Mouse (Mus musculus) myocyte (in vitro differentiated cells): ENCODE measurements at regions not wholly inside any gene's neighbourhood (a gene's known extent, or its start where the extent isn't known, plus 50 kb on each side); places are given as distances from the start of the nearest gene placed in this dataset.
A peak's percentile ranks its signal among the peaks of the same experiment; 100 is the strongest.

Experiments used
- H3K27me3 ChIP-seq: one replicate; pipeline ENCODE4 v1.6.1; 2011; ENCODE audit not compliant: control insufficient read depth, insufficient read depth, insufficient read length
- H3K36me3 ChIP-seq: one replicate; pipeline ENCODE4 v1.6.1; 2011; ENCODE audit not compliant: control insufficient read depth, insufficient read depth
- H3K4me2 ChIP-seq: one replicate; pipeline ENCODE4 v1.6.1; 2011; ENCODE audit warnings: low read depth, control low read depth
- H3K4me3 ChIP-seq: one replicate; pipeline ENCODE4 v1.5.1; 2011; ENCODE audit warnings: mild to moderate bottlenecking, control low read depth, moderate library complexity
- H3K79me2 ChIP-seq: one replicate; pipeline ENCODE4 v1.6.1; 2011; ENCODE audit not compliant: control insufficient read depth, insufficient read depth
- H3ac ChIP-seq: one replicate; pipeline ENCODE4 v1.6.1; 2011; ENCODE audit not compliant: control insufficient read depth, insufficient read length
- CEBPB ChIP-seq: IDR thresholded peaks from 2 replicates; pipeline ENCODE4 v1.6.1; 2011; ENCODE audit warnings: mild to moderate bottlenecking, moderate library complexity; ENCODE audit not compliant: poor library complexity, insufficient read depth, severe bottlenecking
- E2F4 ChIP-seq: IDR thresholded peaks from one replicate; pipeline ENCODE4 v1.6.1; 2011; ENCODE audit warnings: mild to moderate bottlenecking, control low read depth, moderate library complexity; ENCODE audit not compliant: insufficient read depth
- MAX ChIP-seq: IDR thresholded peaks from one replicate; pipeline ENCODE4 v1.6.1; 2011; ENCODE audit warnings: low read depth, mild to moderate bottlenecking, control low read depth
- MYOD1 ChIP-seq, 3 experiments: IDR thresholded peaks; one replicate each; pipeline ENCODE4 v1.6.1; 2011; ENCODE audit warnings: control low read depth in 2 of 3, low read depth in 2 of 3, mild to moderate bottlenecking in 2 of 3, moderate library complexity in 1 of 3; ENCODE audit not compliant: insufficient read length in 2 of 3, control insufficient read depth in 1 of 3
- MYOG ChIP-seq, 3 experiments: IDR thresholded peaks; one replicate each; pipeline ENCODE4 v1.6.1; 2011; ENCODE audit warnings: control low read depth in 2 of 3, low read depth in 2 of 3, mild to moderate bottlenecking in 2 of 3; ENCODE audit not compliant: insufficient read length in 2 of 3, control insufficient read depth in 1 of 3, insufficient read depth in 1 of 3
- POLR2A ChIP-seq: IDR thresholded peaks from one replicate; pipeline ENCODE4 v1.6.1; 2011; ENCODE audit warnings: low read depth, mild to moderate bottlenecking, control low read depth, moderate library complexity; ENCODE audit not compliant: insufficient read length
- POLR2AphosphoS2 ChIP-seq: IDR thresholded peaks from one replicate; pipeline ENCODE4 v1.6.1; 2011; ENCODE audit warnings: low read depth, control low read depth; ENCODE audit not compliant: insufficient read length
- REST ChIP-seq: IDR thresholded peaks from one replicate; pipeline ENCODE4 v1.6.1; 2011; ENCODE audit warnings: mild to moderate bottlenecking, control low read depth, moderate library complexity; ENCODE audit not compliant: insufficient read depth, insufficient read length
- SRF ChIP-seq: IDR thresholded peaks from one replicate; pipeline ENCODE4 v1.6.1; 2011; ENCODE audit warnings: low read depth; ENCODE audit not compliant: control insufficient read depth, insufficient read length
- TCF12 ChIP-seq: IDR thresholded peaks from one replicate; pipeline ENCODE4 v1.6.1; 2011; ENCODE audit warnings: mild to moderate bottlenecking, control low read depth; ENCODE audit not compliant: poor library complexity, insufficient read depth, severe bottlenecking
- TCF3 ChIP-seq: IDR thresholded peaks from one replicate; pipeline ENCODE4 v1.6.1; 2011; ENCODE audit warnings: low read depth, control low read depth; ENCODE audit not compliant: insufficient read length
- USF1 ChIP-seq: IDR thresholded peaks from one replicate; pipeline ENCODE4 v1.6.1; 2011; ENCODE audit warnings: low read depth, mild to moderate bottlenecking, control low read depth, moderate library complexity

GRCm38 (mm10) chr2:158918312-158918711 lies 123.7 kb downstream of the Dhx35 start:
- Histone ChIP-seq H3K27me3 (no peaks in the 10 kb centered on the region), H3ac (no peak overlapping the region), H3K4me3 (no peak overlapping the region), H3K36me3 (no peaks in the 10 kb centered on the region), H3K4me2 (no peak overlapping the region), H3K79me2 (no peaks in the 10 kb centered on the region)
- TF ChIP-seq TCF12 (no peak), MAX (no peak)

- H3K79me2 ChIP-seq = no peaks in the 10 kb centered on the region
- no peaks in the 10 kb centered on the region for H3K36me3 ChIP-seq
- TF ChIP-seq MYOD1 (IDR thresholded peaks at IDR 0.05; ENCODE audit: control insufficient read depth in 1 of 3, insufficient read length in 2 of 3, low read depth in 2 of 3) (no peak), POLR2AphosphoS2 (no peak), REST (no peak), MAX (no peak), CEBPB (no peak), USF1 (no peak), TCF12 (no peak), E2F4 (no peak), TCF3 (no peak), POLR2A (no peak), SRF (no peak), MYOG (IDR thresholded peaks at IDR 0.05; ENCODE audit: control insufficient read depth in 1 of 3, insufficient read depth in 1 of 3, insufficient read length in 2 of 3, low read depth in 2 of 3) (no peak)
- H3K4me2 ChIP-seq = no peak overlapping the region
- H3K27me3 ChIP-seq = no peaks in the 10 kb centered on the region
- no peak overlapping the region for H3K4me3 ChIP-seq
- H3ac ChIP-seq = no peak overlapping the region
Measured at GRCm38 (mm10) chr2:158921342-158922255, 127.0 kb downstream of the Dhx35 start.

- Histone ChIP-seq H3K4me3 (no peak overlapping the region), H3ac (no peak overlapping the region), H3K4me2 (no peak overlapping the region), H3K36me3 (no peaks in the 10 kb centered on the region), H3K79me2 (no peaks in the 10 kb centered on the region), H3K27me3 (no peaks in the 10 kb centered on the region)
- TF ChIP-seq E2F4 (no peak), REST (peak; percentile 41)
Measured at GRCm38 (mm10) chr2:158922766-158923165, 128.2 kb downstream of the Dhx35 start.

- no peak overlapping the region for H3K4me2 ChIP-seq
- no peak overlapping the region for H3K4me3 ChIP-seq
- no peak overlapping the region for H3ac ChIP-seq
- no peaks in the 10 kb centered on the region for H3K27me3 ChIP-seq
- H3K36me3 ChIP-seq = no peaks in the 10 kb centered on the region
- TF ChIP-seq SRF (no peak), MAX (no peak), MYOG (IDR thresholded peaks at IDR 0.05; ENCODE audit: control insufficient read depth in 1 of 3, insufficient read depth in 1 of 3, insufficient read length in 2 of 3, low read depth in 2 of 3) (no peak)
- H3K79me2 ChIP-seq = no peaks in the 10 kb centered on the region
Measured at GRCm38 (mm10) chr2:158929507-158929906, 134.9 kb downstream of the Dhx35 start.

- H3K79me2 ChIP-seq = no peaks in the 10 kb centered on the region
- no peak for TF ChIP-seq SRF
- TF ChIP-seq USF1 = no peak
- no peak for TF ChIP-seq TCF3
- no peak for TF ChIP-seq E2F4
- H3K27me3 ChIP-seq = no peaks in the 10 kb centered on the region
Measured at GRCm38 (mm10) chr2:158937948-158938565, 143.4 kb downstream of the Dhx35 start.

GRCm38 (mm10) chr2:158949418-158949817 lies 154.8 kb downstream of the Dhx35 start:
- Histone ChIP-seq H3K4me2 (no peak overlapping the region), H3K79me2 (no peaks in the 10 kb centered on the region), H3K27me3 (no peaks in the 10 kb centered on the region), H3ac (no peak overlapping the region), H3K36me3 (no peaks in the 10 kb centered on the region), H3K4me3 (no peak overlapping the region)
- no peak for TF ChIP-seq CEBPB
- TF ChIP-seq POLR2AphosphoS2 = no peak
- TF ChIP-seq E2F4 = no peak
- TF ChIP-seq USF1 = no peak
- no peak for TF ChIP-seq POLR2A
- no peak for TF ChIP-seq TCF12
- no peak for TF ChIP-seq REST
- no peak for TF ChIP-seq TCF3
- no peak for TF ChIP-seq SRF

More at GRCm38 (mm10) chr2:158937948-158938565, 143.4 kb downstream of the Dhx35 start:
- Histone ChIP-seq H3K36me3 (no peaks in the 10 kb centered on the region), H3K4me2 (no peak overlapping the region), H3ac (no peak overlapping the region), H3K4me3 (no peak overlapping the region)
